Mouse (Mus musculus) intestine, embryonic 14.5 days (tissue): Measurements from ENCODE around the gene Tmem117. TPM values are rescaled to one million over a fixed set of nuclear protein-coding genes. Genes with fewer than 3 reads are reported as not detected.

Experiments
- ATAC-seq: fragments of 200-750 bp; cut with Nextera tagmentation; replicated peaks from 2 replicates; pipeline ENCODE4 v1.8.0; 2017; ENCODE audit warnings: low read depth, moderate number of reproducible peaks, moderate TSS enrichment, moderate library complexity; ENCODE audit not compliant: low FRiP score, low TSS enrichment
- DNase-seq: peaks from one replicate; pipeline ENCODE4 v3.0.0-alpha.2; 2018; ENCODE audit warnings: low spot score
- H3K27ac ChIP-seq: fragments of 300-500 bp; sonication (generic); 2 replicates; pipeline ENCODE4 v1.5.1; 2014; ENCODE audit warnings: low read depth, mild to moderate bottlenecking, control low read depth
- H3K27me3 ChIP-seq: fragments of 300-500 bp; sonication (generic); replicated peaks from 2 replicates; pipeline ENCODE4 v1.6.1; 2014; ENCODE audit warnings: low read length, control low read depth; ENCODE audit not compliant: control insufficient read depth, insufficient read depth
- H3K36me3 ChIP-seq: fragments of 300-500 bp; sonication (generic); 2 replicates; pipeline ENCODE4 v1.6.1; 2014; ENCODE audit warnings: low read length, control low read depth; ENCODE audit not compliant: control insufficient read depth, insufficient read depth
- H3K4me1 ChIP-seq: fragments of 300-500 bp; sonication (generic); replicated peaks from 2 replicates; pipeline ENCODE4 v1.6.1; 2014; ENCODE audit warnings: low read length, control low read depth, mixed read lengths; ENCODE audit not compliant: control insufficient read depth, insufficient read depth
- H3K4me2 ChIP-seq: fragments of 300-500 bp; sonication (generic); 2 replicates; pipeline ENCODE4 v1.6.1; 2014; ENCODE audit warnings: low read length
- H3K4me3 ChIP-seq: fragments of 300-500 bp; sonication (generic); 2 replicates; pipeline ENCODE4 v1.5.1; 2014; ENCODE audit warnings: low read depth, low read length, control low read depth, mixed read lengths
- H3K9ac ChIP-seq: fragments of 300-500 bp; sonication (generic); 2 replicates; pipeline ENCODE4 v1.6.1; 2014; ENCODE audit warnings: mild to moderate bottlenecking, low read length
- H3K9me3 ChIP-seq: fragments of 300-500 bp; sonication (generic); 2 replicates; pipeline ENCODE4 v1.6.1; 2016; ENCODE audit warnings: low read length, control low read depth; ENCODE audit not compliant: control insufficient read depth
- WGBS: fragments of 180-500 bp; shearing (Covaris S2); extraction: QIAGEN DNeasy Blood & Tissue Kit; methylation state at CpG from one replicate; pipeline ENCODE4 v1.1.7; 2014; 5-methylcytosine and 5-hydroxymethylcytosine counted together
- polyA plus RNA-seq: library from polyadenylated mRNA; unstranded; fragments of >200 nt; fragmentation: Nextera tagmentation; extraction: Ambion mirVana; gene quantifications from 2 replicates; pipeline ENCODE4 v1.2.1, GENCODE M21; 2014

Gene Tmem117
- polyA plus RNA-seq, 1 experiment from 2014 or later, result 3.1 TPM

DNA sequence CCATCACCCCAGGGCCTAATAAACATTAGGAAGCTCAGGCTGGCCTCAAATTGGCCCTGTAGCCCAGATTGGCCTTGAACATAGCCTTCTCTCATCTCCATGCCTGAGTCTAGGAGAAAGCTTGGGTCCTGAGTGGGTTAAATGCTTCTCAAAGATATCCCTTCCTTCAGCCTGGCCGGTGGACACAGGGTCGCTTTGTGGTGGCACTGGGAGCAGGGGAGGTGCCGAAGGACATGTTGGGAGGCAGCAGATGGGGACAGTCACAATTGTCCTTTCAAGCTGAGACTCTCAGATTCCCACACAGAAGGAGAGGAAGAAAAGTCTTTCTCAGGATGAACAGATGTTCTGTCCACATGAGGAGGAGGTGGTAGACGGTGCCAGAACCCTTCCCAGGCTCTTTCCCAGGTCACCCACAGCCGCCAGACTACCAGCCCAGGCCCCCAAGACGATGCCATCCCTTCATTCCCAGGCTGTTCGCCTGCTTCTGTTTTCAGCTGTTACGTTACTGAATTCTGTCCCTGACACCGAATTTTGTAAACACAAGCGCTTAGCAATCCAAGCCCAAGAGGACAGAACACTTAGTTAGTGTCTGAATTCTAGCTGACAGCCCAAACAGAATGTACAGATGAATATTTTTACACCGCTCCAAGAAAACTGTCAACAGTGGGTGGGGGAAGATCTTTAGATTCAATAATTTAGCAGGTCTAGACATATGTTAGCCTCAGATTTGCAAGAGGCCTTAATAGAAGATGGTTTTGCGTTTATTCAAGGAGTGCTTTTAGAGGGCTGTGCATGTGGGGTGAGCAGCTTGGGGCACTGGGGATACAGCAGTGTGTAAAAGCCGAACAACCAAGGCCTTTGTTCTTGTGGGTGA, 23.2 kb downstream of the Tmem117 start:
- Histone ChIP-seq H3K4me2 (no peak overlapping the region), H3K4me1 (peaks cover 6% of the 10 kb centered on the region; the same call in 1 of the 2 replicates), H3K9me3 (no peaks in the 10 kb centered on the region), H3K36me3 (no peaks in the 10 kb centered on the region), H3K9ac (no peak overlapping the region), H3K27ac (no peak overlapping the region), H3K27me3 (no peaks in the 10 kb centered on the region), H3K4me3 (no peak overlapping the region)
- 49% methylated on average over 13 of the region's 13 CpGs for WGBS
- no peak for DNase-seq
- ATAC-seq, result no peak

DNA sequence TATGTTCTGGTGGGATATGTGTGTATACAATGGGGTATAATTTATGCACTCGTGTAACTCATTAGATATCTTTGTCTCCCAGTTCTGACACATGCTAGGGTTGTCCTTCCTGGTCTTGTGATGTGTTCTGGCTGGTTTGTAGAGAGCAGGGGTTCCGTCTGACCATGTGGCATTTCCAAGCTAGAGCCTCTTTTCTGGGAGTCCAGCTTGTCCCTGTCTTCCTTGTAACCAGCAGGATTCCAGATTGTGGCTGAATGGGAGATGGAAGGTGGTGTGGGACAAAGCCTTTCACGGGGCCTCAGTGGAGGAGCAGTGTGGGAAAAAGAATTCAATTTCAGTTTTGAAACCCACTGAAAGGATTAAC, 23.8 kb downstream of the Tmem117 start:
- H3K4me2 ChIP-seq, result no peak overlapping the region
- WGBS, result 60% methylated on average over 3 of the region's 3 CpGs
- H3K4me3 ChIP-seq, result no peak overlapping the region
- H3K27me3 ChIP-seq, result no peaks in the 10 kb centered on the region
- no peaks in the 10 kb centered on the region for H3K9me3 ChIP-seq
- no peaks in the 10 kb centered on the region for H3K36me3 ChIP-seq
- no peak for ATAC-seq
- H3K27ac ChIP-seq, result no peak overlapping the region
- no peak for DNase-seq
- H3K9ac ChIP-seq, result no peak overlapping the region
- peaks cover 6% of the 10 kb centered on the region; the same call in 1 of the 2 replicates for H3K4me1 ChIP-seq

DNA sequence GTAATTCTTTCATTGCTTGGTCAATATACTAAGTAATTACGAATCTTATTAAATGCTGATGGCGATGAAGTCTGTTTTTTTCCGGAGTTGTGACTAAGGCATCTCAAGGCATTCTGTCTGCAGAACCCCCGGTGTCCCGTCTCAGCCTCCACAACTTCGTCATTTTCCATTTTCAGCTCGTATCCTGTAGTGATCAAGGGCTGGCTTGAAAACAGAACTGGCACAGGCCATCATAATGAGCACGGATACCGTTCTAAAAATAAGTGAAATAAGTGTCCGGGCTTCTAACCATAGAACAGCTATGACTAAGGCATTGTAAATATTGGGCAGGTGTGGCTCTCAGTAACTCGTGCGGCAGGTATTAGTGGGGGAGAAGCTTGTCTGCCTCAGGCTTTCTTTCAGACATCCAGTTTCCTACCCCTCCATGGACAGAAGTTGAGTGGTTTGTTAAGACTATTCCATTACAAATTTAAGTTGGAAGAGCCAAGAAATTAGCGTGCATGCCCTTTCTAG, 26.8 kb downstream of the Tmem117 start:
- no peak overlapping the region for H3K4me3 ChIP-seq
- no peaks in the 10 kb centered on the region for H3K36me3 ChIP-seq
- 81% methylated on average over 13 of the region's 13 CpGs for WGBS
- H3K9ac ChIP-seq, result no peak overlapping the region
- no peak for ATAC-seq
- H3K4me1 ChIP-seq, result peaks cover 20% of the 10 kb centered on the region; the same call in 1 of the 2 replicates
- no peak overlapping the region for H3K4me2 ChIP-seq
- H3K27ac ChIP-seq, result no peak overlapping the region
- no peak for DNase-seq
- no peaks in the 10 kb centered on the region for H3K27me3 ChIP-seq
- no peaks in the 10 kb centered on the region for H3K9me3 ChIP-seq

- 68% methylated on average over 6 of the region's 6 CpGs for WGBS
- Histone ChIP-seq H3K27ac (no peak overlapping the region), H3K4me2 (no peak overlapping the region), H3K27me3 (no peaks in the 10 kb centered on the region), H3K4me3 (no peak overlapping the region), H3K4me1 (peaks cover 24% of the 10 kb centered on the region; the same call in 1 of the 2 replicates), H3K9me3 (no peaks in the 10 kb centered on the region), H3K36me3 (no peaks in the 10 kb centered on the region), H3K9ac (no peak overlapping the region)
- DNase-seq (no peak), ATAC-seq (no peak)
Measured at GRCm38 (mm10) chr15:94657882-94658281, 28.9 kb downstream of the Tmem117 start.

DNA sequence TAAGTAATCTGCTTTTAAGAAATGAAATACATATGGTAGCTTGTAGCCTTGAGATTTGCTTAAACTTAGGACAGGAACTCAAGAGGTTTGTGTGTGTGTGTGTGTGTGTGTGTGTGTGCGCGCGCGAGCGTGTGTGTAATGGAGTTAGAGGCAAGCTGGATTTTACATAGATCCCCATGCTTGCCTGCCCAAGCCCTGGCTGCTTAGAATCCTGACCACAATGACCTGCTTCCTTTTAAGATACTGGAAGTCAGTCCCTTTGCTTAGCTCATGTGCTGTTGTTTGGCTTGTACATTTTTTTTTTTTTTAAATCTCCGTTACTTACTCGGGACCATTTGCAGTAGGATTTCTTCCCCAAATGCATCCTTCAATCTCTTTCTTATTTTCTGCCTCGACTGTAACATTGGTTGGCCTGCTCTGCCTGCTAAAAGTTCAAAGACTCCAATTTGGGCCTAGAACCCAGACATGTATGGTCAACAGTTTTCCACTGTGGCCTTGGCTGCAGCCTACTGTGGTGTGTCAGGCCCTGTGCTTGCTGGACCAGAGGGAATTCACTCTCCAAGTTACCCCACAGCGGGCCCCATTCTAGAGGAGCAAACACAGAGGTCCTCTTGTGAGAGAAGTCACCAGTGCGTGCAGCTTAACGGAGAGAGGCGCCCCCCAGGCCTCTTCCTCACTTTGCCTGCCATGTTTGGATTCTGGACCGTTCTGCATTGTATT, 29.5 kb downstream of the Tmem117 start:
- Histone ChIP-seq H3K4me1 (peaks cover 21% of the 10 kb centered on the region; the same call in 1 of the 2 replicates), H3K9me3 (no peaks in the 10 kb centered on the region), H3K4me3 (no peak overlapping the region), H3K9ac (no peak overlapping the region), H3K36me3 (no peaks in the 10 kb centered on the region), H3K27ac (no peak overlapping the region), H3K27me3 (no peaks in the 10 kb centered on the region), H3K4me2 (no peak overlapping the region)
- ATAC-seq (no peak), DNase-seq (no peak)
- WGBS, result 70% methylated on average over 13 of the region's 13 CpGs

GRCm38 (mm10) chr15:94659112-94659437, 30.0 kb downstream of the Tmem117 start:
- H3K9me3 ChIP-seq, result no peaks in the 10 kb centered on the region
- peaks cover 18% of the 10 kb centered on the region; the same call in 1 of the 2 replicates for H3K4me1 ChIP-seq
- DNase-seq (no peak), ATAC-seq (no peak)
- H3K9ac ChIP-seq, result no peak overlapping the region
- H3K27me3 ChIP-seq, result no peaks in the 10 kb centered on the region
- H3K4me3 ChIP-seq, result no peak overlapping the region
- 54% methylated on average over 6 of the region's 6 CpGs for WGBS
- H3K36me3 ChIP-seq, result no peaks in the 10 kb centered on the region
- no peak overlapping the region for H3K27ac ChIP-seq
- no peak overlapping the region for H3K4me2 ChIP-seq

DNA sequence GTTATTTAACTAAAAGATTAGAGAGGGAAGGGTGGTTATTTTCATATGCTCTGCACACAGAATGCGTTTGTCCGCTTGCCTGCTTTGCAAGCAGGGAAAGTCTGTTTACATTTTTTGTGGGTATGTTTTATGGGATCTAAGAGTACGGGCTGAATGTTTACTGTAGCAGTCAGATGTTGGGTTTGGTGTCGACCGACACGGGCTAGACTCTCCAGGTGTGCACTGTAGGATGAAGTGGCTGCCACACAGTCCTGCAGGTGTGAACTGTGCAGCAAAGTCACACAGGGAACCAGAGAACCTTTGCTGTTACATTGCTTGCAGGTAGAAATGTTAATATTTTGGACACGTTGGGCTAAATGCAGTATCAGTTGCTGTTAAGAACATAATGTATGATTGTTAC, 31.9 kb downstream of the Tmem117 start:
- ATAC-seq, result no peak; the same call in 1 of the 2 replicates
- peak; percentile 57 for DNase-seq
- H3K9me3 ChIP-seq, result no peaks in the 10 kb centered on the region
- no peak overlapping the region for H3K9ac ChIP-seq
- no peak overlapping the region for H3K4me3 ChIP-seq
- no peaks in the 10 kb centered on the region for H3K27me3 ChIP-seq
- 14% methylated on average over 7 of the region's 7 CpGs for WGBS
- H3K27ac ChIP-seq, result no peak overlapping the region
- no peaks in the 10 kb centered on the region for H3K36me3 ChIP-seq
- H3K4me2 ChIP-seq, result peak overlapping the region; percentile 29; the same call in 1 of the 2 replicates
- H3K4me1 ChIP-seq, result peaks cover 18% of the 10 kb centered on the region; the same call in 1 of the 2 replicates

DNA sequence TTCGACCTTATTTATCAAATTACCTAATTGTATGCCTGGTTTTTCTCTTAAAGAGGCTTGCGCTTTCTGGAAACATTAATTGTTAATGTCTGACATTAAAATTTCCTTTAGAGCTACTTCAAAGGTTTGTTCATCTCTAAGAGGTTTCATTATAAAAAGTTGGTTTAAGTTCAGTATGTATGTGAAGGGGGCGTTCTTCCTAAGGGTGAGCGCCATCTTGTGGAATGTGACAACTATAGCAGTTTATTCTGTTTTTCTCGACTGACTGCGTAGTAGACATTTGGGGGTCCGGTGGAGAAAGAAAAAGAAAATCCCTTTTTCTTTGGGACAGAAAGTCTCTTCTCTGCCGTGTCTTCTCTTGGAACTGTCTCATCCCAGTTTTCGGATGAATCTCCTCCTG, 32.4 kb downstream of the Tmem117 start:
- Histone ChIP-seq H3K36me3 (no peaks in the 10 kb centered on the region), H3K4me3 (no peak overlapping the region), H3K4me1 (peaks cover 18% of the 10 kb centered on the region; the same call in 1 of the 2 replicates), H3K9ac (no peak overlapping the region), H3K27me3 (no peaks in the 10 kb centered on the region), H3K9me3 (no peaks in the 10 kb centered on the region), H3K4me2 (peak overlapping the region; percentile 29; the same call in 1 of the 2 replicates), H3K27ac (no peak overlapping the region)
- 16% methylated on average over 9 of the region's 9 CpGs for WGBS
- DNase-seq, result no peak
- ATAC-seq, result no peak
